Mouse (Mus musculus) olfactory bulb, adult 2 months (tissue): ENCODE measurements around the gene Bzw1.

Experiments used
- CTCF ChIP-seq: fragments of 200-500 bp; IDR thresholded peaks from 2 replicates; pipeline ENCODE4 v1.5.1; 2012; ENCODE audit warnings: low read depth, mild to moderate bottlenecking, low read length, moderate library complexity; ENCODE audit not compliant: insufficient read depth
- POLR2A ChIP-seq: fragments of 200-500 bp; IDR thresholded peaks from 2 replicates; pipeline ENCODE4 v1.6.1; 2012; ENCODE audit warnings: mild to moderate bottlenecking, low read depth, low read length, moderate library complexity; ENCODE audit not compliant: insufficient read depth

- TF ChIP-seq POLR2A, result no peak
- no peak for TF ChIP-seq CTCF
Measured at GRCm38 (mm10) chr1:58364551-58364950, 28.1 kb upstream of the Bzw1 start.
